Mouse (Mus musculus): ENCODE measurements around the gene Runx1. TPM values are rescaled to one million over a fixed set of nuclear protein-coding genes. Genes with fewer than 3 reads are reported as not detected.

Runx1 gene
- polyA plus RNA-seq, 1 experiment from 2014 or later: 9.4 TPM

GRCm38 (mm10) chr16:92684423-92685211, 141.3 kb downstream of the Runx1 start:
- Histone ChIP-seq H3K4me2 (ENCODE audit: low read depth, low read length) (peak overlapping the region; percentile 19), H3K9me3 (ENCODE audit: control insufficient read depth, low read length) (no peaks in the 10 kb centered on the region), H3K9ac (ENCODE audit: low read length) (0 out of 2 replicates have a peak overlapping the region, but pooled peaks have one; percentile 3), H3K4me3 (ENCODE audit: low read length) (no peak overlapping the region), H3K4me1 (replicated peaks; ENCODE audit: control insufficient read depth, insufficient read depth, low read length) (peaks cover 21% of the 10 kb centered on the region), H3K27ac (ENCODE audit: low read length) (peak overlapping the region; percentile 60; the same call in 1 of the 2 replicates), H3K36me3 (ENCODE audit: control insufficient read depth, insufficient read depth, low read length) (peaks cover 7% of the 10 kb centered on the region), H3K27me3 (ENCODE audit: control insufficient read depth, insufficient read depth, low read depth, low read length) (no peaks in the 10 kb centered on the region)
- ATAC-seq (ENCODE audit: low read depth): peak; percentile 35; the same call in 1 of the 2 replicates
- 34% methylated on average over 21 of the region's 21 CpGs for WGBS

- peak; percentile 10; the same call in 1 of the 2 replicates for ATAC-seq (ENCODE audit: low read depth)
- no peak overlapping the region for H3K9ac ChIP-seq (ENCODE audit: low read length)
These were observed 149.3 kb downstream of the Runx1 start for GRCm38 (mm10) chr16:92676630-92677029.

GRCm38 (mm10) chr16:92675677-92676076, 150.3 kb downstream of the Runx1 start:
- H3K27ac ChIP-seq (ENCODE audit: low read length): peak overlapping the region; percentile 94
- no peaks in the 10 kb centered on the region for H3K36me3 ChIP-seq (ENCODE audit: control insufficient read depth, insufficient read depth, low read length)
- 55% methylated on average over 8 of the region's 8 CpGs for WGBS
- no peak overlapping the region for H3K9ac ChIP-seq (ENCODE audit: low read length)
- H3K27me3 ChIP-seq (ENCODE audit: control insufficient read depth, insufficient read depth, low read depth, low read length): no peaks in the 10 kb centered on the region
- no peaks in the 10 kb centered on the region for H3K9me3 ChIP-seq (ENCODE audit: control insufficient read depth, low read length)
- ATAC-seq (ENCODE audit: low read depth): no peak
- H3K4me1 ChIP-seq (replicated peaks; ENCODE audit: control insufficient read depth, insufficient read depth, low read length): peaks cover 20% of the 10 kb centered on the region
- no peak overlapping the region for H3K4me3 ChIP-seq (ENCODE audit: low read length)
- H3K4me2 ChIP-seq (ENCODE audit: low read depth, low read length): no peak overlapping the region

More at GRCm38 (mm10) chr16:92676630-92677029, 149.3 kb downstream of the Runx1 start:
- no peak overlapping the region for H3K27ac ChIP-seq (ENCODE audit: low read length)
- H3K9me3 ChIP-seq (ENCODE audit: control insufficient read depth, low read length): no peaks in the 10 kb centered on the region
- 53% methylated on average over 5 of the region's 5 CpGs for WGBS
- no peak overlapping the region for H3K4me2 ChIP-seq (ENCODE audit: low read depth, low read length)
- H3K36me3 ChIP-seq (ENCODE audit: control insufficient read depth, insufficient read depth, low read length): no peaks in the 10 kb centered on the region
- no peak overlapping the region for H3K4me3 ChIP-seq (ENCODE audit: low read length)
- H3K27me3 ChIP-seq (ENCODE audit: control insufficient read depth, insufficient read depth, low read depth, low read length): no peaks in the 10 kb centered on the region
- peaks cover 20% of the 10 kb centered on the region for H3K4me1 ChIP-seq (replicated peaks; ENCODE audit: control insufficient read depth, insufficient read depth, low read length)

GRCm38 (mm10) chr16:92674916-92675450, 151.0 kb downstream of the Runx1 start:
- Histone ChIP-seq H3K4me3 (ENCODE audit: low read length) (no peak overlapping the region), H3K4me2 (ENCODE audit: low read depth, low read length) (no peak overlapping the region; the same call in 1 of the 2 replicates), H3K4me1 (replicated peaks; ENCODE audit: control insufficient read depth, insufficient read depth, low read length) (peaks cover 20% of the 10 kb centered on the region), H3K9ac (ENCODE audit: low read length) (no peak overlapping the region), H3K9me3 (ENCODE audit: control insufficient read depth, low read length) (no peaks in the 10 kb centered on the region), H3K36me3 (ENCODE audit: control insufficient read depth, insufficient read depth, low read length) (no peaks in the 10 kb centered on the region), H3K27ac (ENCODE audit: low read length) (peak overlapping the region; percentile 94), H3K27me3 (ENCODE audit: control insufficient read depth, insufficient read depth, low read depth, low read length) (no peaks in the 10 kb centered on the region)
- 54% methylated on average over 11 of the region's 11 CpGs for WGBS
- ATAC-seq (ENCODE audit: low read depth): no peak

- no peak overlapping the region for H3K4me3 ChIP-seq (ENCODE audit: low read length)
- 0 out of 2 replicates have a peak overlapping the region, but pooled peaks have one; percentile 16 for H3K9ac ChIP-seq (ENCODE audit: low read length)
- peaks cover 20% of the 10 kb centered on the region for H3K4me1 ChIP-seq (replicated peaks; ENCODE audit: control insufficient read depth, insufficient read depth, low read length)
- ATAC-seq (ENCODE audit: low read depth): peak; percentile 83
- H3K27ac ChIP-seq (ENCODE audit: low read length): peak overlapping the region; percentile 94
- H3K27me3 ChIP-seq (ENCODE audit: control insufficient read depth, insufficient read depth, low read depth, low read length): no peaks in the 10 kb centered on the region
- no peaks in the 10 kb centered on the region for H3K36me3 ChIP-seq (ENCODE audit: control insufficient read depth, insufficient read depth, low read length)
- H3K4me2 ChIP-seq (ENCODE audit: low read depth, low read length): peak overlapping the region; percentile 31
- 46% methylated on average over 18 of the region's 18 CpGs for WGBS
- H3K9me3 ChIP-seq (ENCODE audit: control insufficient read depth, low read length): no peaks in the 10 kb centered on the region
These were observed 151.7 kb downstream of the Runx1 start for GRCm38 (mm10) chr16:92674121-92674816.

GRCm38 (mm10) chr16:92668807-92669206, 157.1 kb downstream of the Runx1 start:
- Histone ChIP-seq H3K4me3 (ENCODE audit: low read length) (no peak overlapping the region), H3K27me3 (ENCODE audit: control insufficient read depth, insufficient read depth, low read depth, low read length) (no peaks in the 10 kb centered on the region), H3K36me3 (ENCODE audit: control insufficient read depth, insufficient read depth, low read length) (peaks cover 2% of the 10 kb centered on the region; the same call in 1 of the 2 replicates), H3K4me2 (ENCODE audit: low read depth, low read length) (no peak overlapping the region), H3K9ac (ENCODE audit: low read length) (no peak overlapping the region), H3K4me1 (replicated peaks; ENCODE audit: control insufficient read depth, insufficient read depth, low read length) (peaks cover 6% of the 10 kb centered on the region), H3K27ac (ENCODE audit: low read length) (no peak overlapping the region), H3K9me3 (ENCODE audit: control insufficient read depth, low read length) (no peaks in the 10 kb centered on the region)
- no peak for ATAC-seq (ENCODE audit: low read depth)

- Histone ChIP-seq H3K27ac (ENCODE audit: low read length) (no peak overlapping the region), H3K4me2 (ENCODE audit: low read depth, low read length) (no peak overlapping the region), H3K27me3 (ENCODE audit: control insufficient read depth, insufficient read depth, low read depth, low read length) (no peaks in the 10 kb centered on the region), H3K4me1 (replicated peaks; ENCODE audit: control insufficient read depth, insufficient read depth, low read length) (peaks cover 10% of the 10 kb centered on the region), H3K4me3 (ENCODE audit: low read length) (no peak overlapping the region), H3K9ac (ENCODE audit: low read length) (no peak overlapping the region), H3K9me3 (ENCODE audit: control insufficient read depth, low read length) (no peaks in the 10 kb centered on the region), H3K36me3 (ENCODE audit: control insufficient read depth, insufficient read depth, low read length) (peaks cover 8% of the 10 kb centered on the region; the same call in 1 of the 2 replicates)
- WGBS: 73% methylated on average over 7 of the region's 7 CpGs
- no peak for ATAC-seq (ENCODE audit: low read depth)
These were observed 164.2 kb downstream of the Runx1 start for GRCm38 (mm10) chr16:92661757-92662156.

- no peak overlapping the region for H3K4me3 ChIP-seq (ENCODE audit: low read length)
- peak; percentile 66; the same call in 1 of the 2 replicates for ATAC-seq (ENCODE audit: low read depth)
- H3K9me3 ChIP-seq (ENCODE audit: control insufficient read depth, low read length): no peaks in the 10 kb centered on the region
- H3K27ac ChIP-seq (ENCODE audit: low read length): peak overlapping the region; percentile 48
- peaks cover 2% of the 10 kb centered on the region; the same call in 1 of the 2 replicates for H3K36me3 ChIP-seq (ENCODE audit: control insufficient read depth, insufficient read depth, low read length)
- peaks cover 29% of the 10 kb centered on the region for H3K4me1 ChIP-seq (replicated peaks; ENCODE audit: control insufficient read depth, insufficient read depth, low read length)
- H3K27me3 ChIP-seq (ENCODE audit: control insufficient read depth, insufficient read depth, low read depth, low read length): no peaks in the 10 kb centered on the region
- H3K4me2 ChIP-seq (ENCODE audit: low read depth, low read length): no peak overlapping the region
- H3K9ac ChIP-seq (ENCODE audit: low read length): no peak overlapping the region
- 59% methylated on average over 5 of the region's 5 CpGs for WGBS
These were observed 169.2 kb downstream of the Runx1 start for GRCm38 (mm10) chr16:92656750-92657149.

Measured in lung, embryonic 16.5 days (tissue).